Mouse (Mus musculus): ENCODE measurements around the gene Xrcc6. TPM values are rescaled to one million over a fixed set of nuclear protein-coding genes. Genes with fewer than 3 reads are reported as not detected.

Gene Xrcc6
- 441 and 472 TPM in 2 replicates for polyA plus RNA-seq (2015; fragmentation: Nextera tagmentation; extraction: Ambion mirVana)

- DNase-seq (ENCODE audit: low spot score) = no peak
Measured at GRCm38 (mm10) chr15:81987646-81988045, at the start of gene Xrcc6. Xrcc6 (plus strand) TSS chr15:81987835.

GRCm38 (mm10) chr15:81938246-81938645 is 49.4 kb upstream of the Xrcc6 start:
- peak; percentile 20 for DNase-seq (ENCODE audit: low spot score)

- no peak for DNase-seq (ENCODE audit: low spot score)
Measured at GRCm38 (mm10) chr15:81939157-81939715, 48.4 kb upstream of the Xrcc6 start.

- DNase-seq (ENCODE audit: low spot score) = no peak
Measured at GRCm38 (mm10) chr15:81939774-81940173, 47.9 kb upstream of the Xrcc6 start.

GRCm38 (mm10) chr15:81940219-81940618 is 47.4 kb upstream of the Xrcc6 start:
- no peak for DNase-seq (ENCODE audit: low spot score)

- no peak for DNase-seq (ENCODE audit: low spot score)
Measured at GRCm38 (mm10) chr15:81941010-81941409, 46.6 kb upstream of the Xrcc6 start.

- DNase-seq (ENCODE audit: low spot score) = no peak
Measured at GRCm38 (mm10) chr15:81943176-81943749, 44.4 kb upstream of the Xrcc6 start.

GRCm38 (mm10) chr15:81949076-81949475 is 38.6 kb upstream of the Xrcc6 start:
- no peak for DNase-seq (ENCODE audit: low spot score)

GRCm38 (mm10) chr15:81949476-81950131 is 38.0 kb upstream of the Xrcc6 start:
- DNase-seq (ENCODE audit: low spot score) = no peak

GRCm38 (mm10) chr15:81950716-81951115 is 36.9 kb upstream of the Xrcc6 start:
- DNase-seq (ENCODE audit: low spot score) = no peak

GRCm38 (mm10) chr15:81951159-81951558 is 36.5 kb upstream of the Xrcc6 start:
- no peak for DNase-seq (ENCODE audit: low spot score)

- no peak for DNase-seq (ENCODE audit: low spot score)
Measured at GRCm38 (mm10) chr15:81952310-81952709, 35.3 kb upstream of the Xrcc6 start.

- no peak for DNase-seq (ENCODE audit: low spot score)
Measured at GRCm38 (mm10) chr15:81954151-81954583, 33.5 kb upstream of the Xrcc6 start.

- DNase-seq (ENCODE audit: low spot score) = no peak
Measured at GRCm38 (mm10) chr15:81954716-81955115, 32.9 kb upstream of the Xrcc6 start.

GRCm38 (mm10) chr15:81955414-81955813 is 32.2 kb upstream of the Xrcc6 start:
- DNase-seq (ENCODE audit: low spot score) = no peak

GRCm38 (mm10) chr15:81956457-81956856 is 31.2 kb upstream of the Xrcc6 start:
- DNase-seq (ENCODE audit: low spot score) = peak; percentile 72

GRCm38 (mm10) chr15:81957598-81957997 is 30.0 kb upstream of the Xrcc6 start:
- DNase-seq (ENCODE audit: low spot score) = no peak

GRCm38 (mm10) chr15:81958906-81959305 is 28.7 kb upstream of the Xrcc6 start:
- DNase-seq (ENCODE audit: low spot score) = no peak

GRCm38 (mm10) chr15:81960171-81961077 is 27.2 kb upstream of the Xrcc6 start, which contains the start of gene Pmm1:
Pmm1 (minus strand) TSS chr15:81960930.
- peak; percentile 100 for DNase-seq (ENCODE audit: low spot score)

GRCm38 (mm10) chr15:81961078-81961451 is 26.6 kb upstream of the Xrcc6 start:
- no peak for DNase-seq (ENCODE audit: low spot score)

GRCm38 (mm10) chr15:81964262-81964661 is 23.4 kb upstream of the Xrcc6 start:
- DNase-seq (ENCODE audit: low spot score) = no peak
